Mouse (Mus musculus): ENCODE data around the gene H1foo. TPM values are rescaled to one million over a fixed set of nuclear protein-coding genes. Genes with fewer than 3 reads are reported as not detected.

Gene H1foo
- total RNA-seq (2014; fragmentation: Nextera tagmentation) (not detected in 2 replicates), total RNA-seq (2017) (not detected in 2 replicates)

- ATAC-seq (replicated peaks; ENCODE audit: poor library complexity, severe bottlenecking) = no peak
Observed at GRCm38 (mm10) chr6:115944638-115945037, at the start of gene H1foo. H1foo (plus strand) TSS chr6:115944938.

DNA sequence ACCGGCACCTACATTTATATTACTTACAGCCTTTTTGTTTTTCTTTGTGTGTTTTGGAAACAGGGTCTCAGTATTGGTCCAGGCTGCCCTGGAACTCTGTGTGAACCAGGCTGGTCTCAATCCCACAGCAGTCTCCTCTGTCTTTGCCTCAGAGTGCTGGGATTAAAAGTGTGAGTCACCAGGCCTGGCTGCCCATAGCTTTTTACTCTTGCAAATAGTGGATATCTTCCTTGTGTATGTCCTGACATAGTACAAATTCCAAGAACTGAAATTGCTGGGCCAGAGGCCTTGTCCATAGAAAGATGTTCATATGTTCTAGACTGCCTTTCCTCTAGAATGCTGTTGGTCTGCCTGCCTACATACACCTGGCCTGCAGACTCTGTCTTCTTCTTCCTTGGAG is 48.4 kb upstream of the H1foo start:
- no peak for ATAC-seq (replicated peaks; ENCODE audit: poor library complexity, severe bottlenecking)

GRCm38 (mm10) chr6:115897117-115897516 is 47.6 kb upstream of the H1foo start:
- peak; percentile 71 for ATAC-seq (replicated peaks; ENCODE audit: poor library complexity, severe bottlenecking)

DNA sequence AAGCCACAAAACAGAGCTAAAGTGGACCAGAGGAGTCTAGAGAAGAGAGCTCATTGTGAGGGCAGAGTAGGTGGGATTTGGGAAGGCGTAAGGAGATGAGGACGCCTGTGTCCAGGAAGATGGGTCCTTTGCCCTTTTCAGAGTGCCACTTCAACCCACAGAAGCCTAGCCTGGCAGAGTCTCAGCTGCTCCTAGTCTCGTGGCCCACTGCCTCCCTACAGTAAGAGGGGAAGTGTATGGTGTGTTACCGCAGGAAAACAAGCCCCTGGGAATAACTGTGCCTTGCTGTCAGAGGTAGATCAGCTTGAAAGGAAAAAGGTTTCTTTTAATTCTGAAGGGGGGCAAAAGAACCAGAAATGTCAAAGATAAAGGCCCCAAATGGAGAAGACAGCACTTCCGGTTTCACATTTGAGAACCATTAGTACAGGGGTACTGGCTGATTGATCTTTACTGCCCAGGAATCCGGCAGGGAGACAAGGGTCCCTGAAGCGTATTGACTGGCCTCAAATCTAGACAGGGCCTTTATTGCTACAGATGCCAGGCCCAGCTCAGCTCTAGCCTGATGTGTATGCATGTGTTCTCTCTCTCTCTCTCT is 46.7 kb upstream of the H1foo start:
- ATAC-seq (replicated peaks; ENCODE audit: poor library complexity, severe bottlenecking) = no peak

- ATAC-seq (replicated peaks; ENCODE audit: poor library complexity, severe bottlenecking) = peak; percentile 83
Observed at GRCm38 (mm10) chr6:115901062-115901461, 43.7 kb upstream of the H1foo start.

- no peak for ATAC-seq (replicated peaks; ENCODE audit: poor library complexity, severe bottlenecking)
Observed at GRCm38 (mm10) chr6:115901489-115901931, 43.2 kb upstream of the H1foo start.

DNA sequence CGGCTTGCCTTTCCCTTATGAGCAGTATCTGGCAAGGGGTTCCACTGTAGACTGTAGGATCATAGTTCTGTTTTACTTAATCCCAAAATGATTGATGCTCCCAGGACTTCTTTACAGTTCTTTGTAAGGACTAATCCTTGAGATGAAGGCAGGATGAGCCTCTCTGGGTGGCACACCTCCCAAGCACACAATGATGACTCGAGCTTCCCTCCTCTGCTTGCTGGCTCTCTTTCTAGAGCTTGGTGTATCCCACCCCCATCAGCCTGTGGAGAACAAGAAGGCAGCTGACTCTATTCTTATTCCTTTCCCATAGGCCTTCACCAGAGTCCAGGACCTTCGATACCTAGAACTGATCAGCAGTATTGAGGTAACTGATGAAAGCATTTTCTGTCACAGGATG is 42.2 kb upstream of the H1foo start:
- no peak for ATAC-seq (replicated peaks; ENCODE audit: poor library complexity, severe bottlenecking)

GRCm38 (mm10) chr6:115905568-115905967 is 39.2 kb upstream of the H1foo start:
- ATAC-seq (replicated peaks; ENCODE audit: poor library complexity, severe bottlenecking) = no peak

- ATAC-seq (replicated peaks; ENCODE audit: poor library complexity, severe bottlenecking) = peak; percentile 18
Observed at GRCm38 (mm10) chr6:115906455-115906854, 38.3 kb upstream of the H1foo start.

GRCm38 (mm10) chr6:115906871-115907270 is 37.9 kb upstream of the H1foo start:
- ATAC-seq (replicated peaks; ENCODE audit: poor library complexity, severe bottlenecking) = peak; percentile 63

DNA sequence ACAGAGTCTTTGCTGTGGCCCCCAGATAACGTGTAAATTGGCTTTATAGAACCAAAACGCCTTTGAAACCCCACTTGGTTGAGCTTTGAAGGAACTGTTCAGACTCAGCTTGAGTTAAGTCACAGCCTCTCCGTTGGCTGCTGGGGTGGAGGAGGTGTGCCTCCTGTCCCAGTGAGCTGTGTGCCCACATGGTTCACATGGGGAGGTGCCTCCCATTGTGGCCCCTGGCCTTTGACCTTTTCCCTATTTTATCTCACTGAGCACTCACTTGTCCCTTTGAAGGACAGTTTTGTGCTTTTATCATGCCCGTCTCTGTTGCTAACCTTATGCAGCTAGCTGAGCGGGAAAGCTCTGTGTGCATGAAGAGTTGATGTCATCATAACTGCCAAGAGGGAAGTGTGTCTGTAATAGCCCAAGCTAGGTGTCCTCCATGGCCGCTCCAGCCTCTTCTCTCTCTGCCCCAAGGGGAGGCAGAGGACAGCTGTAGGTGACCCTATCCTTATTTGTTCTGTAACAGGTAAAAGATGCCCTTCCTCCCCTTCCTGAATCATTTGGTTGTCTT is 36.2 kb upstream of the H1foo start:
- ATAC-seq (replicated peaks; ENCODE audit: poor library complexity, severe bottlenecking) = peak; percentile 58

DNA sequence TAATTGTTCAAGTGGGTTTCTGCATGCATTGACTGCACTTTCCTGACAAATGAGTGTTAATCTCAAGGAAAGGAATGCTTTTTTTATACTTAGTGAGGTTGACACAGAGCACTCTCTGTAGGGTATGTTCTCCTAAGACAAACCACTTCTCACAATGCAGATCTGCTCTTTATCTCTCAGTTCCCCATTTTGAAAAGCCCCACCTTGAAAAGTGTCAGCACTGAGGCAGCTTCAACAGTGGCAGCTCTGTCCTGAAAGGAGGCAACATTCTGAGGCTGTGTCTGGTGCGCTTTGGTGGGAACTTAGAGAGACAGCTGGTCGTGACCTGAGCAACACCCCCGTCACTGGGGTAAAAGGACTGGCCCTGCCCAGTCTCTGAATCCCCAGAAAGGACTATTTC is 35.7 kb upstream of the H1foo start:
- peak; percentile 71 for ATAC-seq (replicated peaks; ENCODE audit: poor library complexity, severe bottlenecking)

DNA sequence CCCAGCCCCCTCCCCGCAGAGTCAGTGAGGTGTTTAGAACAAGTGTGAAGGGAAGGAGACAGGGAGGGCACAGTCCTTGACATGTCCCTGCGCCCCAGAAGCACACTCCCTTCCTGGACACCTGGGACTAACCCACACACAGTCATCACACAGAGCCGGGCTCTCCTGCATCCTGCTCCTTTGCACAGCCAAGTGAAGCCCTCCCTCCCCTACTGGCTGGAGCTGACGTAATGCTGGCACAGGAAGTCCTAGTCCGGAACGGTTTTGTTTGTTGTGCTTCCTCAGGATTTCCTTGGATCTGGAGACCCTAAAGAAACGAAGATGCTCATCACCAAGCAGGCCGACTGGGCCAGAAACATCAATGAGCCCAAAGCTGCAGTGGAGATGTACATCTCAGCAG is 34.8 kb upstream of the H1foo start:
- ATAC-seq (replicated peaks; ENCODE audit: poor library complexity, severe bottlenecking) = peak; percentile 28

GRCm38 (mm10) chr6:115911763-115912162 is 33.0 kb upstream of the H1foo start:
- no peak for ATAC-seq (replicated peaks; ENCODE audit: poor library complexity, severe bottlenecking)

DNA sequence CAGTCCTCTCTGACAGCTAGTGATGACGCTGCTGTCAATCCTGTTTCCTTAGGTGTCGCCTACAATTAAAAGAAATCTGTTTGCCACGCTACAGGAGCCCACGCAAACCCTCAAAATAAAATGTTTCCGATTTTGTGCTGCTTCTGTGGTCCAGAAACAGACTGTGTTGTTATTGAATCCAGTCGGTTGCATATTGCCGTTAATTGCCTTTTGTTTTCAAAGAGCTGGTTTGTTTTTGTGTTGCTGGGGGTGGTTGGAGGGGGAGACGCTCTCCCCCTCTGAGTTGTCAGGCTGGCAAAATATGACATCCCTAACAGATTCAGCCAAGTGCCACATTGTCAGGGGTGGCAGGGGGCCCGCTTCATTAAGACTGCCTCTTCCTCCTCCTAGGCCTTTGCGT is 31.3 kb upstream of the H1foo start:
- no peak for ATAC-seq (replicated peaks; ENCODE audit: poor library complexity, severe bottlenecking)

- ATAC-seq (replicated peaks; ENCODE audit: poor library complexity, severe bottlenecking) = no peak
Observed at GRCm38 (mm10) chr6:115914511-115915202, 30.1 kb upstream of the H1foo start.

DNA sequence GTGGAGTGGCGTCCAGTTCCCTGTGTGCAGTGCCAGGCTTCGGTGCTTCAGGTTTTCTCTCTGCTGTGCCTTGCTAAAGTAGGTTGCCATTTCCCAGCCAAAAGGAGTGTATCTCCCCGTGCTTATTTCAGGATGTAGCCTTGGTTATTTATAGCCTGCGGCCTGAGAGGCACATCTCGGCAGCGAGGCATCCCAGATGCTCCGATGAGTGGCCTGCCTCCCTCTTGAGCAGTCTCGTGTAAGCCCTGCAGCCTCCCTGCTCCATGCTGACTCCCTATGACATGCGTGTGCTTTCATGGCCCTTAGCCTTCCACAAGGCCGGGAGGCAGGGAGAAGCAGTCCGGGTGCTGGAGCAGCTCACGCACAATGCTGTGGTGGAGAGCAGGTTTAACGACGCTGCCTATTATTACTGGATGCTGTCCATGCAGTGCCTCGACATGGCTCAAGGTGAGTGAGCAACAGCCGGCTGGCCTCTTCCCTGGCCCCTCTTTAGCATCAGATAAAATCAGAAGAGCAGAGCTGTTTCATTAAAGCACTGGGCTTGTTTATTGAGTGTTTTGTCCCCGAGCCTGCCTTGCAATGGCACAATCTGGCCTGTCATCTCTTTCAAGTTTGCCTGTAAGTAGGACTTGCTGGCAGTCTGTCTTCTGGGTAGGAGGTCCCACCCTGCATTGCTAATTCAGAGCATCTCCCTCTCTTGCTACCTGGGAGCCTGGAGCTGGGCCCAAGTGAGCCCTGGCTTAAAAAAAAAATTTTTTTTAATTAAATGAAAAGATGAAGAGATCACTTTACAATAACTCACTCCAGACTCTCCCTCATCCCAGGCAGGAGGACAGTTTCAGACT is 28.9 kb upstream of the H1foo start:
- no peak for ATAC-seq (replicated peaks; ENCODE audit: poor library complexity, severe bottlenecking)

- no peak for ATAC-seq (replicated peaks; ENCODE audit: poor library complexity, severe bottlenecking)
Observed at GRCm38 (mm10) chr6:115916611-115917010, 28.1 kb upstream of the H1foo start.

- ATAC-seq (replicated peaks; ENCODE audit: poor library complexity, severe bottlenecking) = no peak
Observed at GRCm38 (mm10) chr6:115918615-115919014, 26.1 kb upstream of the H1foo start.

- ATAC-seq (replicated peaks; ENCODE audit: poor library complexity, severe bottlenecking) = no peak
Observed at GRCm38 (mm10) chr6:115919876-115920275, 24.9 kb upstream of the H1foo start.

GRCm38 (mm10) chr6:115924829-115925228 is 19.9 kb upstream of the H1foo start:
- ATAC-seq (replicated peaks; ENCODE audit: poor library complexity, severe bottlenecking) = peak; percentile 62

All from granulocyte monocyte progenitor cell, adult 5-6 weeks (primary cell).